Mouse (Mus musculus) cerebellum, adult (tissue): ENCODE measurements around the gene Plekhh3.
A peak's percentile ranks its signal among the peaks of the same experiment; 100 is the strongest.

Source experiments
- ATAC-seq: cut with Nextera tagmentation; 2 replicates; pipeline ENCODE4 v1.9.2; 2017; ENCODE audit warnings: mild to moderate bottlenecking, moderate library complexity, mixed read lengths; ENCODE audit not compliant: insufficient number of reproducible peaks, low FRiP score, low TSS enrichment

The Plekhh3 gene

GRCm38 (mm10) chr11:101154648-101155047 lies 16.5 kb downstream of the Plekhh3 start:
- no peak for ATAC-seq

GRCm38 (mm10) chr11:101152825-101153224 lies 18.3 kb downstream of the Plekhh3 start:
- no peak for ATAC-seq

- no peak for ATAC-seq
Measured at GRCm38 (mm10) chr11:101151063-101151462, 20.1 kb downstream of the Plekhh3 start.

GRCm38 (mm10) chr11:101149178-101150105 lies 21.7 kb downstream of the Plekhh3 start:
- no peak for ATAC-seq

GRCm38 (mm10) chr11:101148751-101149150 lies 22.4 kb downstream of the Plekhh3 start:
- no peak for ATAC-seq

- ATAC-seq = no peak
Measured at GRCm38 (mm10) chr11:101146377-101146776, 24.8 kb downstream of the Plekhh3 start.

GRCm38 (mm10) chr11:101143338-101144225 lies 27.6 kb downstream of the Plekhh3 start:
- ATAC-seq = no peak

GRCm38 (mm10) chr11:101142215-101142967 lies 28.8 kb downstream of the Plekhh3 start:
- no peak for ATAC-seq

- no peak for ATAC-seq
Measured at GRCm38 (mm10) chr11:101141088-101141487, 30.1 kb downstream of the Plekhh3 start.

GRCm38 (mm10) chr11:101140164-101140819 lies 30.9 kb downstream of the Plekhh3 start:
- ATAC-seq = no peak

- ATAC-seq = no peak
Measured at GRCm38 (mm10) chr11:101138536-101139181, 32.5 kb downstream of the Plekhh3 start.

GRCm38 (mm10) chr11:101137000-101137399 lies 34.2 kb downstream of the Plekhh3 start:
- ATAC-seq = no peak

- ATAC-seq = no peak
Measured at GRCm38 (mm10) chr11:101134217-101134865, 36.8 kb downstream of the Plekhh3 start.

GRCm38 (mm10) chr11:101133037-101133436 lies 38.1 kb downstream of the Plekhh3 start:
- ATAC-seq = no peak

GRCm38 (mm10) chr11:101131701-101132100 lies 39.5 kb downstream of the Plekhh3 start:
- no peak for ATAC-seq

- ATAC-seq = no peak
Measured at GRCm38 (mm10) chr11:101131187-101131586, 40.0 kb downstream of the Plekhh3 start.

- no peak for ATAC-seq
Measured at GRCm38 (mm10) chr11:101130056-101130756, 40.9 kb downstream of the Plekhh3 start.

GRCm38 (mm10) chr11:101128996-101129577 lies 42.1 kb downstream of the Plekhh3 start:
- ATAC-seq = peak; percentile 85; the same call in 1 of the 2 replicates
